Mouse (Mus musculus): Measurements from ENCODE around the gene Tbk1.

The Tbk1 gene

DNA sequence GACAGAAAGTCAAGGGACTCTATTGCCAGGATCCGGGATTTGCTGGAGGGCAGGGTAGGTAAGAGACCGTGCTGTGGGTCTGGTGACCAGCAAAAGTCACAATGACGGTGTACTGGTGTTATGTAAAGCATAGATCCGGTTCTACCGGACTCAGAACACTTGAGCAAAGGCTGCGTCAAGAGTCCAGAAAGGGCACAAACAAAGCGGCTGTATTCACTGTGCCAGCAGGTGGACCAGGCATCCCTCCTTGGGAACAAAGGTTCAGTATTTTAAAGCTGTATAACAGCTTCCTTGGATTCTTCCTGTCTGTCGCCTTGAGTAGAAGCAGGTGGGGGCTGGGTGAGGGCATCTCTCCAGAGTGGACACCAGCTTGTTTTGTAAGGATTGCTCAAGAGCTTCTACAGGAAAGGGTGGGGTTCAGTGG, 88.1 kb downstream of the Tbk1 start:
- no peak for DNase-seq (ENCODE audit: low spot score in 2 of 2)

DNA sequence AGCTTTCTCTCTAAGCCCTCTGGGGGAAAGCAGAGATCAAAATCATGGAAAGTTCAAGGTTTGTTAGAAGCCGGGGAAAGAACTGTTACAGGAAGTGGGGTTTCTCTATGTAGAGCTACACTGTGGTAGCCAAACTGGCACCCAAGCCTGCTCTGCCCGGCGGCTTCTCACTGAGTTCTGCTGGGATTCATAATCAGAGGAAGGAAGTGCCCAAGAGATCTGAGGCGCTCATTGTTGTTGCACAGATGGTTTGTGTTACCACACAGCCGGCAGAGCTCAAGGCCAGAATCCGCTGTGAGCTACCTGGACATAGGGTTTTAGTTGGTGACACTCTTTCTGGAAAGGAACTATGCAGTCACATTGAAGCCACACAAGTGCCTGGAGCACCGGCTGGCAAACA, 88.6 kb downstream of the Tbk1 start:
- DNase-seq (ENCODE audit: low spot score in 2 of 2): no peak

DNA sequence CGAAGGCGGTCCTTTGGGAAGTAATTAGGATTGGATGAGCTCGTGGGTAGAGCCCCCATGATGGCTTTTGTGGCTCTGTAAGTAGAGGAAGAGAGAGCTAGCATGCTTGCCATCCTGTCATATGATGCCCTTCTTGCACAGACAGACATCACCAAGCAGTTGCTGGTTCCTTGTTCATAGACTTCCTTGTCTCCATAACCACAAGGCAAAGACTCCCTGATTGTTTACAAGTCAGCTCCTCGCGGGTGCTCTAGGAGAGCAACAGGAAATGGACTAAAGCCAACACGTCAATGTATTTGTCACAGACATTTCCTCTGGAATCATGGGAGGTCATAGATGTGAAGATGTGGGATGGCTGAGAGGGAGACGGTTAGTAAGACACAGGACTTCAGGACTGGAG, 90.0 kb downstream of the Tbk1 start:
- no peak for DNase-seq (ENCODE audit: low spot score in 2 of 2)
